Mouse (Mus musculus) hindbrain, postnatal 0 days (tissue): Measurements from ENCODE around the gene 2310007B03Rik. TPM values are rescaled to one million over a fixed set of nuclear protein-coding genes. Genes with fewer than 3 reads are reported as not detected.
A peak's percentile ranks its signal among the peaks of the same experiment; 100 is the strongest.

Source experiments
- ATAC-seq: fragments of 200-750 bp; cut with Nextera tagmentation; 2 replicates; pipeline ENCODE4 v1.8.0; 2017; ENCODE audit warnings: mild to moderate bottlenecking, moderate TSS enrichment, moderate library complexity
- DNase-seq: peaks from one replicate; pipeline ENCODE4 v3.0.0-alpha.2; 2015; ENCODE audit warnings: low spot score
- H3K27ac ChIP-seq: fragments of 300-500 bp; sonication (generic); 2 replicates; pipeline ENCODE4 v1.5.1; 2014; ENCODE audit warnings: mild to moderate bottlenecking
- H3K27me3 ChIP-seq: fragments of 300-500 bp; sonication (generic); 2 replicates; pipeline ENCODE4 v1.6.1; 2014; ENCODE audit warnings: low read length, mixed read lengths; ENCODE audit not compliant: insufficient read depth
- H3K36me3 ChIP-seq: fragments of 300-500 bp; sonication (generic); 2 replicates; pipeline ENCODE4 v1.6.1; 2014; ENCODE audit warnings: low read length, mixed read lengths; ENCODE audit not compliant: insufficient read depth
- H3K4me1 ChIP-seq: fragments of 300-500 bp; sonication (generic); 2 replicates; pipeline ENCODE4 v1.6.1; 2014; ENCODE audit warnings: antibody characterized with exemption, low read length, mixed read lengths; ENCODE audit not compliant: insufficient read depth
- H3K4me2 ChIP-seq: fragments of 300-500 bp; sonication (generic); 2 replicates; pipeline ENCODE4 v1.6.1; 2014; ENCODE audit warnings: low read depth, mild to moderate bottlenecking, low read length, moderate library complexity, mixed read lengths
- H3K4me3 ChIP-seq: fragments of 300-500 bp; sonication (generic); 2 replicates; pipeline ENCODE4 v1.5.1; 2014; ENCODE audit warnings: low read length
- H3K9ac ChIP-seq: fragments of 300-500 bp; sonication (generic); replicated peaks from 2 replicates; pipeline ENCODE4 v1.6.1; 2014; ENCODE audit warnings: mild to moderate bottlenecking, low read length, moderate library complexity, mixed read lengths
- H3K9me3 ChIP-seq: fragments of 300-500 bp; sonication (generic); 2 replicates; pipeline ENCODE4 v1.6.1; 2016; ENCODE audit warnings: low read length, mixed read lengths
- CTCF ChIP-seq: IDR thresholded peaks from 2 replicates; pipeline ENCODE4 v1.5.1; 2016; ENCODE audit warnings: antibody characterized with exemption, control low read depth, low read depth
- WGBS: fragments of 180-500 bp; shearing (Covaris S2); extraction: QIAGEN DNeasy Blood & Tissue Kit; methylation state at CpG from one replicate; pipeline ENCODE4 v1.1.7; 2014; 5-methylcytosine and 5-hydroxymethylcytosine counted together
- polyA plus RNA-seq: library from polyadenylated mRNA; unstranded; fragments of >200 nt; fragmentation: Nextera tagmentation; extraction: Ambion mirVana; gene quantifications from 2 replicates; pipeline ENCODE4 v1.2.1, GENCODE M21; 2015
- total RNA-seq: library from RNA; depleted of rRNA; stranded (reverse); fragments of >200 nt; gene quantifications from 2 replicates; pipeline ENCODE4 v1.2.3, GENCODE M21; 2014

The 2310007B03Rik gene
- total and polyA plus RNA-seq, 2 experiments from 2014 or later = 0.05 to 0.11 TPM

DNA sequence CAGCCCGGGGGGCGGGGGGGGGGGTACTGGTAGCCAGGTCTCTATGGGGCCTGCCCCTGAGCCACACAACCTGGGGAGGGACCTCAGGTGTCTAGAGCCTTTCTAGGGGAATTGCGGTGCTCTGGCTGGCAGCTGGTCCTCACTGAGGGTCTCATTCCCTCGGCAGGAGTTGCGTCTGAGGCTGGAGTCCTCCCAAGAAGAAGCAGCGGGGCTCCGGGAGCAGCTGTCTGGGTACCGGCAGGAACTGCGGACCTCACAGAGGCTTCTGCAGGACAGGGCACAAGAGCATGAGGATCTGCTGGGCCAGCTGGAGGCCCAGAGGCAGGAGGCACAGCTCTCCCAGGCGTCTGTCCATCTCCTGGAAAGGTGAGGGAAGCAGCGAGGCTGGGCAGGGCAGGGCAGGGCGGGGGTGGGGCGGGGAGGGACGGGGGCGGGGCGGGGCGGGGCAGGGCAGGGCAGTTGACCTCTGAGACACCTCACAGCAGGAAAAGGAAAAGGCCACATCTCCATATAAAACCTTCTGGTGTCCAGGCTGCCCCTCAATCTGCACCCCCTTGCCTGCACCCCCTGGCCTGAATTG, 30.1 kb upstream of the 2310007B03Rik start:
- Histone ChIP-seq H3K4me3 (no peak overlapping the region), H3K27me3 (no peaks in the 10 kb centered on the region), H3K27ac (no peak overlapping the region), H3K9me3 (no peaks in the 10 kb centered on the region), H3K9ac (no peak overlapping the region), H3K4me2 (no peak overlapping the region), H3K36me3 (no peaks in the 10 kb centered on the region), H3K4me1 (no peaks in the 10 kb centered on the region)
- no peak for TF ChIP-seq CTCF
- DNase-seq = peak; percentile 36
- 0 out of 2 replicates have a peak, but pooled peaks have one; percentile 3 for ATAC-seq
- 7% methylated on average over 14 of the region's 17 CpGs for WGBS

DNA sequence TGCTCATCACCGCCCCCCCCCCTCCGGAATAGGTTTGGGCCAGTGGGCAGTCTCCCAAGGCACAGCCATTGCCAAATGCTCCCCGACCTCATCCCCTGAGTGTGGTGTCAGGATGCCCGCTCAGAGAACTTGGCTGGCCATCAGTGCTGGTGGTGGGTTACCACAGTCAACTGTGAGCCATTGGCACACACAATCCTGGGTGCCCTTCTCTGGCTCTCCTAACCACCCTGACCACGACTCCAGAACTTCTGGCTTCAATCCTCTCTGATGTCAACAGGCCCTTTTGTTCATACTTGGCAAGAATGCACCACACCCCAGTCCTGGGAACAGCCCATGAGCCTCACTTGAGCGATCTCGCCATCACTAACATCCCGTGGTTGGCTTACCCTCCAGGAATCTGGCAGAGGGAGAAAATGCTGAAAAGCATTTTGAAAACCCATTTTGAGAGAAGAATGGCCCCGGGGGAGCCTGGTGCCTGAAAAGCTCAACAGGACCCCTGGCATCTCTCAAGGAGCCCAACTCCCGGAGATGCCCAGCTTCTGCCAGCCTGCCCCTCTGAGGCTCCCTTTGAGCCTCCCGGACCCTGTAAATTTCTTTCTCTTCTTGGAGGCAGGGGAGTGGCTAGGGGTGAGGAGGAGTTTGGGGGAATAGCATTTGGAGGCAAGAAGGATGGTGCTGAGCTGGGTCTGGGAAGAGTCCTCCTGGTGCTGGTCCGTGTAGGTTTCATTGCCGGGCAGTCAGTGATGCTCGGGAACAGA, 23.5 kb upstream of the 2310007B03Rik start:
- no peaks in the 10 kb centered on the region for H3K4me1 ChIP-seq
- DNase-seq (peak; percentile 72), ATAC-seq (peak; percentile 73)
- TF ChIP-seq CTCF = no peak
- no peaks in the 10 kb centered on the region for H3K36me3 ChIP-seq
- no peak overlapping the region for H3K4me2 ChIP-seq
- H3K9ac ChIP-seq = no peak overlapping the region
- H3K27ac ChIP-seq = no peak overlapping the region
- H3K4me3 ChIP-seq = no peak overlapping the region
- no peaks in the 10 kb centered on the region for H3K9me3 ChIP-seq
- no peaks in the 10 kb centered on the region for H3K27me3 ChIP-seq
- WGBS = 40% methylated on average over 14 of the region's 14 CpGs

DNA sequence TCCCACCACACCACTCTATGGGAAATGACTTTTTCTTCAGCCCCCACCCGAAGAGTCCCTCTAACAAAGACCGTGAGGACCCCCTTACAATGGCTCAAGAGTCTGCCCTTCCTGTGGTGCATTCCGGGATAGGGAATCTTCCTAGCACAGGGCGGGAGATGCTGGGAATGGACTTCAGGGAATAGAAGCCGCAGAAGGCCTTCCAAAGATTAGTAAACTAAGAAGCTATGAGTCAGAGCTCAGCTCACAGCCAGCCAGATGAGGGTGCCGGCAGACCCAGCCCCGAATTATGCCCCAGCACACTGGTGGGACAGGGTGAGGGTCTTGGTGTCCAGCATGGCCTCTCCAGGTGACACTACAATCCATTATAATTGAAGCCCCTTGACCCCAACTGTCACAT, 21.5 kb upstream of the 2310007B03Rik start:
- H3K4me1 ChIP-seq = no peaks in the 10 kb centered on the region
- no peak for TF ChIP-seq CTCF
- H3K9me3 ChIP-seq = no peaks in the 10 kb centered on the region
- no peak overlapping the region for H3K4me3 ChIP-seq
- 89% methylated on average over 7 of the region's 7 CpGs for WGBS
- no peak overlapping the region for H3K9ac ChIP-seq
- H3K27me3 ChIP-seq = no peaks in the 10 kb centered on the region
- no peaks in the 10 kb centered on the region for H3K36me3 ChIP-seq
- H3K4me2 ChIP-seq = no peak overlapping the region
- no peak overlapping the region for H3K27ac ChIP-seq
- ATAC-seq (no peak), DNase-seq (no peak)

DNA sequence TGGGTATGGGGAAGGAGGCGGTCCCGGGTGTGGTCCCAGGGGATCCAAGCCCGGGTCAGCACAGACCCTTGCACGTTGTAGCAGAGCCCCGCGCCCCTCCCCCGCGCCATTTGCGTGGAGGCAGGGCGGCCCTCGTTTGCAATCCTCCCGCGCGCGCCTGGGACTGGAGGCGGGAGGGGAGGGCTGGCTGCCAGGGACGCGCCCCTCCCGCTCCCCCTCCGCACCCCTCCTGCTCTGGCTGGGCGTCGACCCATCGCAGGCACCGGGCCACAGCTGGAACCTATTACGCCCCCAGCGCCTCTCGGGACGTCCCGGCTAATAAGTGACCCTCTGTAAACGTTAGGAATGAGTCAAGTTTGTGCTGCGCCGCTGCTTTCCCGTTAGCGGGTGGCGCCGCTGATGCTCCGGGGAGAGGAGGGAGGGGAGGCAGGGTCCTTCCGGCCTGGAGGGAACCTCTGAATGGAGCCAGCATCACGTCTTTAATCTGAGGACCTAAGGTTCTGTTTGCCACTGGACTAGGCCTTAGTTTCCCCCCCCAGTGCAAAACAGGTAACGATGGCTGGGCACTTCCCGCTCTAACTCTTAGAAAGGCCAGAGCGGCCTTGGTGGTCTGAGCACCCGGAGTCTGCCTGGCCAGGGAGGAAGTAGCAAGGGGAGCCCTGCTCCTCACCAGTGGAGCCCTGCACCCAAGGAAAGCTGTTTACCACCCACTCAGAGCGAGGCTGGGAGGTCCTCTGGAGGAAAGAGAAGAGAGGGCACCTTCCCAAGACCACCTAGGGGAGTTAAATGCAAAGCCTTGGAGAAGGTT, 16.0 kb upstream of the 2310007B03Rik start:
- DNase-seq = peak; percentile 61
- TF ChIP-seq CTCF = no peak
- Histone ChIP-seq H3K4me1 (peaks cover 11% of the 10 kb centered on the region), H3K9me3 (no peaks in the 10 kb centered on the region), H3K9ac (peak overlapping the region; percentile 44), H3K4me3 (peak overlapping the region; percentile 33), H3K27me3 (no peaks in the 10 kb centered on the region), H3K27ac (no peak overlapping the region), H3K4me2 (peak overlapping the region; percentile 84), H3K36me3 (no peaks in the 10 kb centered on the region)
- peak; percentile 66 for ATAC-seq
- WGBS = 3% methylated on average over 40 of the region's 44 CpGs

DNA sequence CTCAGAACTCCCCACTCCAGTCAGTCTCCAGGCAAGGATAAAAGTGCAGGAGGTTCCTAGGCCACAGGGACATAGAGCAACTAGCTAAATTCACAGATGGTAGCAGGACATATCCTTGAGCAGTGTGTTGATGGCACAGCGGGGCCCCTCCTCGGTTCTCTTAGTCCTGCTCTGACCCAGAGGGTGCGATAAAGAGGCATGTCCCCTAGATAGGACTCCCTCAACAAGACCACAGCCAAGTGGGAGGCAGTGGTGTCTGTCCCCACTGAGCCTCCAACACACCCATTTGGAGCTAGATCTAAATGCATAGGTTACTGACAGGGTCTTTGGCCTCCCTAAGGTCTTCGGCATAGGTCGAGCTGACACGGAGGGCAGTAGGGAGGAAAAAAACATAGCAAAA, 15.1 kb upstream of the 2310007B03Rik start:
- no peak for TF ChIP-seq CTCF
- no peaks in the 10 kb centered on the region for H3K9me3 ChIP-seq
- no peak overlapping the region for H3K27ac ChIP-seq
- no peaks in the 10 kb centered on the region for H3K36me3 ChIP-seq
- H3K27me3 ChIP-seq = no peaks in the 10 kb centered on the region
- WGBS = 19% methylated on average over 6 of the region's 6 CpGs
- DNase-seq (no peak), ATAC-seq (no peak)
- no peak overlapping the region for H3K9ac ChIP-seq
- peaks cover 11% of the 10 kb centered on the region for H3K4me1 ChIP-seq
- H3K4me2 ChIP-seq = peak overlapping the region; percentile 84
- no peak overlapping the region for H3K4me3 ChIP-seq

DNA sequence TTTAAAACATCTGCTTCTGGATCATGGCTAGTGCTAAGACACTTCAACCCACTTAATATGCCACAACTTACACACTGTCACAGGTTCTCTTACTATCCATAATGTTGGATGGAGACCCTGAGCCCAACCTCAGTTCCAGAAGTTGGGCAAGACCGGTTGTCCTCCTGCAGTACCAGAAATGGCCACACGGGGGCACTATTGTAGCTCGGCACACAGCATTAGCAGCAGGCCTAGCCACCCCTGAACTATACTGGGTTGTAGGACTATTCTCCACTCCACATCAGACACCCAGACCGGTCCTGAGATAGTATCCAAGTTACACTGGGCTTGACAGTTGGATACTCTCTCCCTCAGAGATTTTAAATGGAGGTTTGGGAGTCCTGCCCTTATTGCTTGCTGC, 13.7 kb upstream of the 2310007B03Rik start:
- H3K36me3 ChIP-seq = no peaks in the 10 kb centered on the region
- H3K27me3 ChIP-seq = no peaks in the 10 kb centered on the region
- no peak overlapping the region for H3K9ac ChIP-seq
- no peak overlapping the region for H3K4me3 ChIP-seq
- WGBS = 3% methylated on average over 4 of the region's 4 CpGs
- no peak overlapping the region for H3K4me2 ChIP-seq
- ATAC-seq (peak; percentile 71), DNase-seq (peak; percentile 92)
- TF ChIP-seq CTCF = peak; percentile 99
- H3K9me3 ChIP-seq = no peaks in the 10 kb centered on the region
- peaks cover 11% of the 10 kb centered on the region for H3K4me1 ChIP-seq
- H3K27ac ChIP-seq = no peak overlapping the region
